Mouse (Mus musculus): ENCODE measurements around the gene Fbh1.
A peak's percentile ranks its signal among the peaks of the same experiment; 100 is the strongest.

Fbh1 gene

DNA sequence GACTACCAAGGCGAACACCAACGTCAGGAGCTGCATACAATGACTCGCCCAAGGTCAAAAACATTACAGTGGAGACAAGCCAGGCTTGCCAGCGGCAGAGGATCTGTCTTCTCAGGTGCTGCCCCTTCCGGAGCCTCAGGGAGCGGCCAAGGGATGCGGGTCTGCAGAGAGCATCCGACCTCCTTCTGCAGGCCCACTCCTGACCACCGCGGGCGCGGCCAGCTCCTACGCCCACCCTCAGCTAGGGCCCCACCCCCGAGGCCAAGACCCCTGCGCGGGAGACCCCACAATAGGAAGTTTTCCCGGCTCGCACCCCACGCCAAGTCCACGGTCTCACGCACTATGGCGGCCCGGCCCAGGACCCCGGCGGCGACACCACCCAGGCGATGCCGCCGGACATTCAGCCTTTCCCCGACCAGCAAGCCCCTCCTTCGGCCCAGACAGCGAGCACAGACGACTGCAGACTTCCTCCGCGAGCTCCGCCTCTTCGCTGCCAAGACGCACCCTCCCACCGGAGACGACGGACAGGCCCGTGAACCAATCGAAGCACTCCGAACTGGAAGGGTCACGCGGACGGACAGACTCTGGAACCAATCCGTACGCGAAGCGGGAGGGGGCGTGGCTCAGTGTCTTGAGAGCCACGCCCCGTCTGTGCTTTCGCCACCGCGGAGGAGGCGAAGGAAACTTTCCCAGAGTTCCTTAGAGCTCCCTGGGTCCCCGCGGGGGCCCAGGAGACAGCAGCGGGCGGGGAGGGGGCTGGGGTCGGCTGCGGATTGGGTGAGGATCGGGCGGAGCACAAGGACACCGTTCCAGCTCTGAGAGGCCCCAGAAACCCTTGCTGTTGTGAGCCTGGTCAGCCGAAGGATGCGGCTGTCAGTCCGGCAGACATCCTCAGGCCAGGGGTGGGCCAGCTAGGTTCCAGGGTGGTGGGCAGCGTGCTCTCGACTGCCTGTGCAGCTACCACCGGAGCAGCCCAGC lies at the start of gene Fbh1, which contains the start of gene Ankrd16:
Gene Fbh1, minus strand, starts transcription at position 492 of the 978 bp plus-strand sequence.
Gene Ankrd16, plus strand, starts transcription at position 786 of the 978 bp plus-strand sequence.
- peak; percentile 99 for DNase-seq (ENCODE audit: low spot score)

- DNase-seq (ENCODE audit: low spot score): peak; percentile 7
Observed at GRCm38 (mm10) chr2:11801299-11801930, 24.0 kb upstream of the Fbh1 start.

- no peak for DNase-seq (ENCODE audit: low spot score)
Observed at GRCm38 (mm10) chr2:11797930-11798364, 20.6 kb upstream of the Fbh1 start.

GRCm38 (mm10) chr2:11794668-11795067 lies 17.3 kb upstream of the Fbh1 start:
- DNase-seq (ENCODE audit: low spot score): no peak

DNA sequence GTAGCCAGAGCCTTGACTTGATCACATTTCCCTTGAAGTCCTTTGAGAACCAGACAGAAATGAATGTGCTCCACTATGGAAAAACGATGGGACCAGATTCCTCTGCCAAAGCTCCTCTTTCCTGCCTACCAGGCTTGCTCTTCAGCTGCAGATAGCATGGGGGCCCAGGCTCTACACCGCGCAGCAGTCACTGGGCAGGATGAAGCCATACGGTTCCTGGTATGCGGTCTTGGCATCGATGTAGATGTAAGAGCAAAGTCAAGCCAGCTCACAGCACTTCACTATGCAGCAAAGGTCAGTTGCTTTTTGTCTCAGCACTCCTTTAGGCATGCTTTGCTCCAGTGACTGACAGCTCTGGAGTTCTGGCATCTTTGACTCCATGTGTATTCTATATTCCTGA lies 6.8 kb upstream of the Fbh1 start:
- DNase-seq (ENCODE audit: low spot score): no peak

DNA sequence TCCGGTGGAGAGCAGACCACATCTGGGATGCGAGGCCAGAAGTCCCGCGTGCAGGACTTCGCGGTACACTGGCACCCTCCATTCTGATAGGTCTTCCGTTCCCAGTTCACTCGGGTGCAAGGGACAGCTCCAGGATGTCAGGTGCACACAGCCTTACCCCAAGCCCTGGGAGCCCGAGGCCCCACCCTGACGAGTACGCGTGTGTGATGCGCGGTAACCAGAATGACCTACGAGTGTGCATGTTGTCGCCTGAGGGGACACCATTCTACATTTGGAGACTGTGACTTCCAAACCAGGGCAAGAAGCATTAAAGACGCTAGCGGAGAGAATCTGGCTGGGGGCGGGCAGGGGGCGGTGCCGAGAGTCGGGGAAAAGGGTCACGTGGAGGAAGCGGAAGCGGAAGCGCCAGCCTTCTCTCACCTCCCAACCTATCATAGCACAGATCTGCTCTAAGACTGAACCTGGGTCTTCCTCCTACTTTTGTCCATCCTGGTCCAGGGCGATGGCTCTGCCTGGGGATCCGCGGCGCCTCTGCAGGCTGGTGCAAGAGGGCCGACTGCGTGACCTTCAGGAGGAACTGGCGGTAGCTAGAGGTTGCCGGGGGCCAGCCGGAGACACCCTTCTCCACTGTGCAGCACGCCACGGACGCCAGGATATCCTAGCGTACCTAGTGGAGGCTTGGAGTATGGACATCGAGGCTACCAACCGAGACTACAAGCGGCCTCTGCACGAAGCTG lies 873 bp upstream of the Fbh1 start:
- peak; percentile 86 for DNase-seq (ENCODE audit: low spot score)

DNA sequence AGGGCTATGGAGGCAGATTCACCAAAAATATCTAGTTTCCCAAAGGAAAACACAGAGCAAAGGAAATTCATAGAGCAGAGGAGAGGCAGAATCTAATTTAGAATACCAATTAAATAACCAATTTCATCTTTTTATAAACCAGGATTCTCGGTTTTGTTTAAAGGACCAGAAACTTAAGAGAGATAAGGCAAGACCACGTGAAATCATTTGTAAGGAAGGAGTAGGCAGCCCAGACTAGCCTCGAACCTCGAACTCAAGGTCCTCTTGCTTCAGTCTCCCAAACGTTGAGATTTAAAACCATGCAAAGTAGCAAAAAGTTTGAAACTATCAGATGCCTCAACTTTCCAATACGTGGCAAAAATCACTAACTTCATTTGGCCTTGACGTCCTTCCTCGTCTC lies 967 bp downstream of the Fbh1 start:
- DNase-seq (ENCODE audit: low spot score): no peak

DNA sequence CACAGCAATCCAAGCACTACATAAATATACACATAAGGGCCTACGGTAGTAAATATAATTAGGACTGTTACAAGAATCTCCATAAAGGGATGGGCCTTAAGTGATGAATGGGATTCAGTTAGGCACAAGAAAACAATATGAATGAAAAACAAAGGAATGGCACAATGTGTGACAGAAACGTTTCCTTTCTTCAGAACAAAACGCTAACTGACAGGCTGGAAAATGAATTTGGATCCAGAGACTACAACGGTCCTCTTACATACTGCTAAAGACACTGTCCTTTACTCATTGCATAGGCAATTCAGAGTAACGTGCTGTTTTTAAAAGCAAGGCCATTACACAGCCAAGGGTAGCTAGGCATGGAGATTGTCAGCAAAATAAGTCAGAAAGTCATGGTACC lies 2.3 kb downstream of the Fbh1 start:
- no peak for DNase-seq (ENCODE audit: low spot score)

DNA sequence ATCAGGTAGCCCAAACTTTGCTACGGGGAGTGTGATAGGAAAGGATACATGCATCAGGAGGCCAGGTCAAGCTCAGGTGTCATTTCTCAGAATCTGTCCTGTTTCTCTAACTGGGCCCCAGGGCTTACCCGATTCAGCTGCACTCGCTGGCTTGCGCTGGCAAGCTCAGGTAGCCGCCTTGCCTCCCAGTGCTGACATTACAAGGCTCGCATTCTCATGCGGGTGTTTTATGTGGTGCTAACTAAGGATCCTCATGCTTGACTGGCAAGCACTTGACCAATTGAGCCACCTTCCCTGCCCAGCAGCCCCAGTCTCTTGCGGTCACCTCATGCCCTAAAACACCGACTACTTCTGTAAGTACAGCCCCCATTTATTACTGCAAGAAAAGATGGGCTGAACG lies 3.0 kb downstream of the Fbh1 start:
- DNase-seq (ENCODE audit: low spot score): no peak

- DNase-seq (ENCODE audit: low spot score): no peak
Observed at GRCm38 (mm10) chr2:11772401-11772800, 5.0 kb downstream of the Fbh1 start.

DNA sequence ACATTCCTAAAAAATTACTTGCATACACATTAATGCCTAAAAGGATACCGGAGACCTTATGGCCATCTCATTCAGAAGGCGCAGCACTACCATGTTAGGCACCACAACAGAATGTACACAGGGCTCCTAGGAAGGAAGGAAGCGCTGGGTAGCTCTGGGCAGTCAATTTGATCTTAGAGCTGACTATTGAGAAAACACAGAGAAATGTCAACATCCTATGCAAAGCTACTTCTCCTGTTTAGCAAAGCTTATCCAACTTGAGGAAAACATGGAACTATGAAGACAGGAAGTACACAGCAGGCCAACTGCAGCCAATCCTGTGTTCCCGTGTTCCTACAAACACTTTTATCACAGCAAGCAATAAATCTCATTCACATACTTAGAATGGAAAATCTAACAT lies 5.7 kb downstream of the Fbh1 start:
- no peak for DNase-seq (ENCODE audit: low spot score)

GRCm38 (mm10) chr2:11767161-11767545 lies 10.2 kb downstream of the Fbh1 start:
- no peak for DNase-seq (ENCODE audit: low spot score)

- no peak for DNase-seq (ENCODE audit: low spot score)
Observed at GRCm38 (mm10) chr2:11766485-11767160, 10.8 kb downstream of the Fbh1 start.

DNA sequence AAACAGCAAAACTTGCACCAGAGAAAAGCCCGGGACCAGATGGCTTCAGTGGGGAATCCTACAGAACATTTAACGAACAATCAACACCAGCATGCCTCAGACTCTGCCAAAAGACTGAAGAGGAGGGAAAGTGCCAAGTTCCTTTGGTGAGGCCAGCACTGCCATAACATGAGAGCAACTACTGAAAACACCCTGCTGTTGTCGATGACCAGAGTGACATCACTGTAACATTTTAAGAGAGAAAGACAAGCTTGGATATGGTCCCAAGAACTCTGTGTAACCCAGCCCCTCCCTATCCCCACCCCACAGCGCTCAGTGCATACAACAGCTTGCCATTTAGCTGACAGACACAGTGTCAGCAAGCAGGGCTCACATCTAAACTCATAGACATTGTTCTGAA lies 11.7 kb downstream of the Fbh1 start:
- DNase-seq (ENCODE audit: low spot score): no peak

DNA sequence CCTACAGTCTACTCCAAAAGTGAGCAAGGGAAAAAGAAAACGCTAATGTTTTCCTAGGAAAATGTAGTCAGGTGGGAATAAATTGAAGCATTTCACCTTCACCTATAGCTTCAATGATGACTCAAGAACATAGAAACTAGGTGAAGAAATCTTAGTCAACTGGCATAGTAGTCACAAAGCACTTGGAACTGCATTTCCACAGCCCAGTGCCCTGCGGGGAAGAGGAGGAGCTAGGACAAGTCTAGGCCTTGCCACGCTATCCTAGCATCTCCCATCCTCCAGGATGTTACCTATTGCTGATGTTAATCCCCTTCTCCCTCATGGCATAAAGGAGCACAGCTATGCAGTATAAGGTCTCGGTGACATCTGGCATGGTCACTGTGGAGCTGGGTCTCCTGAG lies 14.8 kb downstream of the Fbh1 start:
- DNase-seq (ENCODE audit: low spot score): no peak

DNA sequence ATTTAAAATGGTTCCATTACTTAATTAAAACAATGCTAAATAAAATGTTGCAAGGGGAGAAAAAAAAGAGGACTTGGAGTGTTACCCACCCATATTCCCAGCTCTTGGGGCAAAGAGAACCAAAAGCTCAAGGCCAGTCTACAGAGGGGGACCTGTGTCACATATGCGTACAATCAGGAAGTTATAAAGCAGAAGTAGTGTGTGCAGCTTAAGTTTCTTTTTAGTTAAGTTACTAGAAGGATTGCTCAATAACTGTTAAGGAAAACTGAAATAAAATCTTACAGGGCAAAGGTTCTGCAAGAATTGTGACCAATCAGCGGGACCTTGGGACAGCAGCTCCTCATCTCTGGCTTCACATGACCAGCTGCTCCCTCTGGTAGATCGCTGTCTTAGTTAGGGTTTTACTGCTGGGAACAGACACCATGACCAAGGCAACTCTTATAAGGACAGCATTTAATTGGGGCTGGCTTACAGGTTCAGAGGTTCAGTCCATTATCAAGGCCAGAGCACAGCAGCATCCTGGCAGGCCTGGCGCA lies 37.8 kb downstream of the Fbh1 start:
- no peak for DNase-seq (ENCODE audit: low spot score)

- DNase-seq (ENCODE audit: low spot score): no peak
Observed at GRCm38 (mm10) chr2:11738794-11739193, 38.6 kb downstream of the Fbh1 start.

- no peak for DNase-seq (ENCODE audit: low spot score)
Observed at GRCm38 (mm10) chr2:11735853-11736252, 41.5 kb downstream of the Fbh1 start.

GRCm38 (mm10) chr2:11732978-11733377 lies 44.4 kb downstream of the Fbh1 start:
- no peak for DNase-seq (ENCODE audit: low spot score)

- DNase-seq (ENCODE audit: low spot score): no peak
Observed at GRCm38 (mm10) chr2:11729091-11729490, 48.3 kb downstream of the Fbh1 start.

GRCm38 (mm10) chr2:11727574-11727973 lies 49.8 kb downstream of the Fbh1 start:
- DNase-seq (ENCODE audit: low spot score): no peak

- no peak for DNase-seq (ENCODE audit: low spot score)
Observed at GRCm38 (mm10) chr2:11722564-11722963, 54.8 kb downstream of the Fbh1 start.
